Mouse (Mus musculus): ENCODE measurements around the gene Gpx3. TPM values are rescaled to one million over a fixed set of nuclear protein-coding genes. Genes with fewer than 3 reads are reported as not detected.
A peak's percentile ranks its signal among the peaks of the same experiment; 100 is the strongest.

Gene Gpx3
- polyA plus RNA-seq, 1 experiment from 2014 or later, result 1,215 TPM

DNA sequence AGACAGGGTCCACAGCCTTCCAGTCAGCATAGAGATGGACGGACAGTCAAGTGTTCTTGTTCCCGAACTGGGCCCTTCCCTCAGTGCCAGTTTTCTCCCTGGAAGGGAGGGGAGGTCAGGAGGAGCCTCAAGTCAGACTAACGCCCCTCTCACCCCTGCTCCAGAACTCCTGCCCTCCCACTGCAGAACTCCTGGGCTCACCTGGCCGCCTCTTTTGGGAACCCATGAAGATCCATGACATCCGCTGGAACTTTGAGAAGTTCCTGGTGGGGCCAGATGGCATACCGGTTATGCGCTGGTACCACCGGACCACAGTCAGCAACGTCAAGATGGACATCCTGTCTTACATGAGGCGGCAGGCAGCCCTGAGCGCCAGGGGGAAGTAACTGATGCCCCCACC, 7.0 kb downstream of the Gpx3 start:
- no peaks in the 10 kb centered on the region for H3K27me3 ChIP-seq
- ChIA-PET POLR2A (interaction anchor here (2.8 kb wide), 1 partner anchor 12 kb away, joined by 13 read pairs; no protein-coding TSS in a partner anchor), CTCF (no interaction called here)
- ATAC-seq (no peak), DNase-seq (ENCODE audit: low read depth, low spot score) (no peak)
- in situ Hi-C loops (cut with MboI; ENCODE audit: low pct_unique_long_range_greater_than_20kb), result no loop called here
- no peak for TF ChIP-seq CTCF (IDR thresholded peaks at IDR 0.05)

DNA sequence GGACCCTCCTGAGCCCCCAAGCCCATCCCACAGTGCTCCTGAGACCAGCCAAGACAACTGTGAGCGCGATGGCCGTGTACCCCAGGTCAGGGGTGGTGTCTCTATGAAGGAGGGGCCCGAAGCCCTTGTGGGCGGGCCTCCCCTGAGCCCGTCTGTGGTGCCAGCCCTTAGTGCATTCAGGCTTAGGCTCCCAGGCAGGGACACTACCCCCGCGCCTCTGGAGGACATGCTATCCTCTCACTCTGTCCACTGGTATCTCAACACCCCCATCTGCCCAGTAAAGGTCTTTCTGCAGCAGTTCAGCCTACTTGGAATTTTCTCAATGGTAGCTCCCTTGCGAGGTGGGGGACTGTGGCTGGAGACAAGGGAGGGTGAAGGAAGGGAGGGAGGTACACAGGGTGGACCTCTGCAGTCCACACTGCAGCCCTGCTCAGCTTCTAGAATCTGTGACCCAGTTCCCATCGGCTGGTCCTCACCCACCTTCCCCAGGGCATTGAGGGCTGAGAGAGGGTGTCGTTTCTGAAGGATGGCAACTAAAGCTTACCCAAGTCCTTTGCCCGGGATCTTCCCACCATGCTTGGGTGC, 7.9 kb downstream of the Gpx3 start:
- in situ Hi-C loops (cut with MboI; ENCODE audit: low pct_unique_long_range_greater_than_20kb), result no loop called here
- no peaks in the 10 kb centered on the region for H3K27me3 ChIP-seq
- ChIA-PET POLR2A (interaction anchor here (1.1 to 3.4 kb wide), 3 partner anchors 25 to 29 kb away, joined by 5 to 19 read pairs (median 6); no protein-coding TSS in a partner anchor), CTCF (no interaction called here)
- no peak for DNase-seq (ENCODE audit: low read depth, low spot score)
- TF ChIP-seq CTCF (IDR thresholded peaks at IDR 0.05), result no peak
- no peak for ATAC-seq

DNA sequence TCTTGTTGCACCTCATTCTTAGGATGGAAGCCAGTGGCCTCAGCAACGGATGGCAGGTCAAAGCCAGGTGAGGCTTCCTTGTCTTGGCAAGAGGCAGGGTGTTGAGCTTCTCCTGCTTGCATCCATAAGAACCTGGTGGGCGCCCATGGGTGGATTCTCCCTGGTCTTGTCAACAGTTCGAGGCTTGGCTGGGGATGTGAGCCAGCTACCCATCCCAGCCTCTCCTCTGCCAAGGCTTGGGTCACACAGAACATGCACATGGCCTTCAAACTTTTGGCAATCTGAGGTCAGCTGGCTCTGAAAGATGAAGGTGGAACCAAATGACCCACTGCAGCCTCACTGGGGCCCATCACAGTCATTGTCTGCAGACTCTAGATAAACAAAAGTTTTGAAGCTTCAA, 8.9 kb downstream of the Gpx3 start:
- no peaks in the 10 kb centered on the region for H3K27me3 ChIP-seq
- POLR2A ChIA-PET, result interaction anchor here (0.6 to 3.4 kb wide), 5 partner anchors 12 to 30 kb away, joined by 4 to 19 read pairs (median 5); no protein-coding TSS in a partner anchor
- DNase-seq (ENCODE audit: low read depth, low spot score) (no peak), ATAC-seq (no peak)
- TF ChIP-seq CTCF (IDR thresholded peaks at IDR 0.05), result no peak
- in situ Hi-C loops (cut with MboI; ENCODE audit: low pct_unique_long_range_greater_than_20kb), result no loop called here
- CTCF ChIA-PET, result interaction anchor here (1.8 kb wide), 2 partner anchors 31 to 72 kb away, joined by 4 to 5 read pairs; no protein-coding TSS in a partner anchor

DNA sequence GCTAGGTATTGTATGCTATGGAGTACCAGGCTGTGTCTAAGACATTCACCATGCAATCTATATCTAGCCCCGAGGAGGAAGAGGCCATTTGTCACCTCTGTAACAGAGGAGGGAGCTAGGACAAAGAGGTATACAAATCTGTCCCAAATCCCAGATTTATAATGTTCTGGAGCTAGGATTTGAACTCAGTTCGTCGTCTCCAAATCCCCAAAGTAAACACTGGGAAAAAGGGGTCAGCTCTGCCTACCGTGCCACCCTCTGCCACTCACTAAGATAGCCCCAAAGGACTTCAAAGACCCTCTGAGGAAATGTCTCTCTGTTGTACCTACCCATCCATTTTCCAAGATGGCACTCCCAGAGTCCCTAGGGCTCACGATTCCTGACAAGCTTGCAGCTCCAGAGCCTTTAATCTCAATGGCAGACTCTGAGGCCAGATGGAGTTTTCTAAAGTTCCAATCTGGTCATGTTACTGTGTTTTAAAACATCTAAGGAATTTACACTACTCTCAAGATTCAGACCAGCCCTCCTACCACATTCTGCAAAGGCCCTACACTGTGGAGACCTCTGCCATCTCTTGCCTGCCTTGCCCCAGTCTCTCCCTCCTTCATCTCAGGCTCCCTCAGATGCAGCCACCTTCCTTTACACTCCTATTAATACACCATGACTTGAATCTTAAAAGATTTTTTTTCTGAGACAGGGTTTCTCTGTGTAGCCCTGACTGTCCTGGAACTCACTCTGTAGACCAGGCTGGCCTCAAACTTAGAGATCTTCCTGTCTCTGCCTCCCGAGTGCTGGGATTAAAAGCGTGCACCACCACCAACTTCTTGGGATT, 9.6 kb downstream of the Gpx3 start:
- ATAC-seq (peak; percentile 4), DNase-seq (ENCODE audit: low read depth, low spot score) (no peak)
- no peak for TF ChIP-seq CTCF (IDR thresholded peaks at IDR 0.05)
- no peaks in the 10 kb centered on the region for H3K27me3 ChIP-seq
- POLR2A ChIA-PET, result interaction anchor here (0.6 to 3.4 kb wide), 5 partner anchors 12 to 30 kb away, joined by 3 to 19 read pairs (median 4); no protein-coding TSS in a partner anchor
- in situ Hi-C loops (cut with MboI; ENCODE audit: low pct_unique_long_range_greater_than_20kb), result no loop called here
- CTCF ChIA-PET, result interaction anchor here (1.1 to 1.8 kb wide), 3 partner anchors 14 to 72 kb away, joined by 3 to 5 read pairs (median 4); no protein-coding TSS in a partner anchor

DNA sequence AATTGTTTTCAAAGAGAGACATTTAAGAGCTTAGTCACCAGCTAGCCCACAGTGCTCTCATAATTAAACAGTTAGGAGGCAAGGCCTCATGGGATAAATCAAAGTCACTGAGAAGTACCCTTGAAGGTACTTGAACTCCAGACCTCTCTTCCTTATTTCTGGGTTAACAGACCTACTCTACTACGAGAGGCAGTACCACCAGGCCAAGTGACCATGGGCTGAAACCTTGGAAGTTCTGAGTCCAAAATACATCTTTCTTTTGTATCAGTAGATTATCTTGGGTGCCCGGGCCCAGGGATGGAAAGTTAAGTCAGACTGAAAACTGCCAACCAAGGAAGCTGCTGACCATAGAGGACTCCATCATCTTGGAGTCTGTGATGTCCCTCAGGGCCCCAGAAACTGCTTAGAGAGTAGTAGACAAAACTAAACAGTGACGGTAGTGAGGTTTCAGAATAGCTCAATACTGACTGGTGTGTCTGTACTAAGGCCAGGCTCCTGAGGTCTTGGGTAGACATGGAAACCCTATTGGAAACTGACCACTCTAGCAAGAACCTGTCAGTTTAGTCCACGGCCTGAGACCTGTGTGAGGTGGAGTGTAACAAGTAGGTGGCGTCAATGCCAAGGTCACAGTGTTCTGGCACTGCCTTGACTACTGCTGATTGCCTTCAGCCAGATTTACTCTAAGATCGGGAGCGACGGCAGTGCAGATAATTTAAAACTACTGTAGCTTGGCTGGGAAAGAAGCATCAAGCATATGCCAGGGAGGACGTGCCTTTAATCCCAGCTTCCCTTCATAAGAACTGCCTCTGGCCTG, 10.5 kb downstream of the Gpx3 start:
- no peaks in the 10 kb centered on the region for H3K27me3 ChIP-seq
- no peak for TF ChIP-seq CTCF (IDR thresholded peaks at IDR 0.05)
- ChIA-PET POLR2A (interaction anchor here (3.4 kb wide), 1 partner anchor 31 kb away, joined by 19 read pairs; no protein-coding TSS in a partner anchor), CTCF (interaction anchor here (1.1 to 1.8 kb wide), 5 partner anchors 15 to 71 kb away, joined by 3 to 5 read pairs (median 3); no protein-coding TSS in a partner anchor)
- no peak for DNase-seq (ENCODE audit: low read depth, low spot score)
- ATAC-seq, result no peak
- in situ Hi-C loops (cut with MboI; ENCODE audit: low pct_unique_long_range_greater_than_20kb), result no loop called here

DNA sequence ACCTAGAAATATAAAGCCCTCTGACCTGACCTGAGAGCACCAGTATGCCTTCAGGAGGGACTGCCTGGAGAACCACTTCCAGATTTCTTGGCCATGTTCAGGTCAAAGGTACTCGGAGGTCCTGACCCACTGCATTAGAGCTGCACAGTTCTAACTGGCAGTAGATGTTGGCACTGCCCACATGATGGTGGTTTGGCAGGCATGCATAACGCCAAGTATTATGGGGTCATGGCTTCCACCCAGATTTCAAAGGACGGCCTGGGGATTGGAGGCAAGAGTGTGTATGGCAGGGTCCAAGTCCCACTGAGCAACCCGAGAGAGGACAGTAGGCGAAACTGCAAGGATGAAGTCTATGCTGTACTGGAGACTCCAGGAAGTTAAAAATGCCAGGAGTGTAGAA, 11.6 kb downstream of the Gpx3 start:
- ATAC-seq, result no peak
- ChIA-PET CTCF (interaction anchor here (1.2 kb wide), 1 partner anchor 70 kb away, joined by 3 read pairs; no protein-coding TSS in a partner anchor), POLR2A (interaction anchor here (0.6 kb wide), 1 partner anchor 14 kb away, joined by 3 read pairs; no protein-coding TSS in a partner anchor)

DNA sequence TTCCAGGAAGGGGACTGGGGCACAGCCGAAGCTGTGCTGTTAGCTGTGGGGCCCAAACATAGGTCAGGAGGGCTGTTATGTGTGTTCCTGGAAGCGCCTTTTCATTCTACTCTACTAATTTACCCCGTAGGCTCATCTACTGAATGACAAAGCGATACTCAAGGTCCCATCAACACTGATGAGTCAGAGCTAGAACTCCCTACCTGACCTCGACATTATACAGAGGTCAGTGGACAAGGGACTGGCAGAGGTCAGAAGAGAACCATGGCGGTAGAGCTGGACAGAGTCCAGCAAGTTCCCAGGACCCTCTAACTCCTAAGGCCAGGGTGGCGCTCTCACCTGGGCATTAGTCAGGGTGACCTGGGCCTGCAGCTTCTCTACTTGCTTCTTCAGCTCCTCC, 15.2 kb downstream of the Gpx3 start:
- H3K27me3 ChIP-seq, result no peaks in the 10 kb centered on the region
- DNase-seq (ENCODE audit: low read depth, low spot score) (no peak), ATAC-seq (no peak)
- TF ChIP-seq CTCF (IDR thresholded peaks at IDR 0.05), result no peak
- in situ Hi-C loops (cut with MboI; ENCODE audit: low pct_unique_long_range_greater_than_20kb), result no loop called here
- CTCF ChIA-PET, result interaction anchor here (1.1 to 1.3 kb wide), 4 partner anchors 10 to 67 kb away, joined by 3 to 5 read pairs (median 4); no protein-coding TSS in a partner anchor
- POLR2A ChIA-PET, result no interaction called here

More for the DNA sequence above, 11.6 kb downstream of the Gpx3 start:
- DNase-seq (ENCODE audit: low read depth, low spot score), result no peak
- in situ Hi-C loops (cut with MboI; ENCODE audit: low pct_unique_long_range_greater_than_20kb), result no loop called here
- H3K27me3 ChIP-seq, result no peaks in the 10 kb centered on the region
- TF ChIP-seq CTCF (IDR thresholded peaks at IDR 0.05), result no peak

DNA sequence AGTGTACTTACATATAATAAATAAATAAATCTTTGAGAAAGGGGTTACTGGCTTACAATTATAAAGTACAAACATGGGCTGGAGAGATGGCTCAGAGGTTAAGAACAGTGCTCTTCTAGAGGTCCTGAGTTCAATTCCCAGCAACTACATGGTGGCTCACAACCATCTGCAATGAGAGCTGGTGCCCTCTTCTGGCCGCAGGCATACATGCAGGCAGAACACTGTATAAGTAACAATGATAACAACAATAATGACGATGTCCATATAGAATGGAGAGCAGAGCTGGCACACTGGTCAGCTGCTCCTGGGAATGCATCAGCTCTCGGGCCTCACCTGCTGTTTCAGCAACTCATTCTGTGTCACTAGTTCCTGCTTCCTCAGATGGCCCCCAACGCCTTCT, 16.0 kb downstream of the Gpx3 start:
- H3K27me3 ChIP-seq, result no peaks in the 10 kb centered on the region
- ChIA-PET CTCF (interaction anchor here (1.1 to 1.5 kb wide), 5 partner anchors 11 to 66 kb away, joined by 3 to 5 read pairs (median 5); no protein-coding TSS in a partner anchor), POLR2A (no interaction called here)
- no peak for DNase-seq (ENCODE audit: low read depth, low spot score)
- ATAC-seq, result no peak
- in situ Hi-C loops (cut with MboI; ENCODE audit: low pct_unique_long_range_greater_than_20kb), result no loop called here
- no peak for TF ChIP-seq CTCF (IDR thresholded peaks at IDR 0.05)

DNA sequence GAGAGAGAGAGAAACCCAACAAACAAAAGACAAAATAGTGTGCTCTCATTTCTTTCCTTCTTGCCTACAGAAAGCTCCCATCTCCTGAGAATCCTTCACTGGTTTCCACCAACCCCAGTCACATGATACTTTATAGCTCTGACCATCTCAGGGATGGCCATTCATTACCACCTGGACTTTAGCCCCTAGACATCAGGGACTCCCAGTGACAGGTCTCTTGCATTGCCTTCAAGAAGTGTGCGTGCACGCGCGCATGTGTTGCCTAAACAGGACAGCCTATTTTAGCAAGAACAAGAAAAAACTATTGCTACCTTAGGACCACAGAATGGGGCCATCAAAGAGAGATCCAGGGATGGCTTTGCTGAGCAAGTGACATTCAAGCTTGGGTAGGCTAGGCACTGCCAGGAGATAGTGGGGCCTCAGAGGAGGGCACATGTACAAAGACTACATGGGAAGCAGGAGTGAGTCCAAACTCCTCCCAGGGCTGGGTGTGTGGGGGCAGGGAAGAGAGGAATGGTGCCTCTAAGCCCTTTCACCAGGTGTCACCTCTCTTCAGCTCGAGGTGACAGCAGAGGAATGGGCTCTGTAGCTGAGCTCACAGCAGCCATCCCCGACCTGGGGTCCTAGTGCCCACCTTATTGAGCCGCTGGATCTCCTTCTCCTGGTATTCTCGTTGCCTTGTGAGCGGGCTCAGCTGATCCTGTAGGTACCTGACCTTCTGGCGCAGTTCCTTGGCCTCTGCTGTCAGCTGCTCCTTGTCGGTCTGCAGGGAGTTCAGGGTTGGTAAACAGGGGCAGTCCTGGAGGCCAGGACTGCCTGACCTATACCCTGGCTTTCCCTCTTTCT, 18.1 kb downstream of the Gpx3 start:
- ChIA-PET POLR2A (interaction anchor here (0.6 to 0.9 kb wide), 2 partner anchors 35 to 106 kb away, joined by 3 read pairs; no protein-coding TSS in a partner anchor), CTCF (interaction anchor here (0.9 to 1.6 kb wide), 4 partner anchors 8 to 64 kb away, joined by 3 to 4 read pairs (median 4); partner anchors contain the start of gene Gpx3)
- DNase-seq (ENCODE audit: low read depth, low spot score) (no peak), ATAC-seq (no peak)
- no peak for TF ChIP-seq CTCF (IDR thresholded peaks at IDR 0.05)
- in situ Hi-C loops (cut with MboI; ENCODE audit: low pct_unique_long_range_greater_than_20kb), result loop anchor here (5.0 kb wide), 1 partner anchor 33 kb away; no protein-coding TSS in a partner anchor
- no peaks in the 10 kb centered on the region for H3K27me3 ChIP-seq
